In the genomic region with DNA sequence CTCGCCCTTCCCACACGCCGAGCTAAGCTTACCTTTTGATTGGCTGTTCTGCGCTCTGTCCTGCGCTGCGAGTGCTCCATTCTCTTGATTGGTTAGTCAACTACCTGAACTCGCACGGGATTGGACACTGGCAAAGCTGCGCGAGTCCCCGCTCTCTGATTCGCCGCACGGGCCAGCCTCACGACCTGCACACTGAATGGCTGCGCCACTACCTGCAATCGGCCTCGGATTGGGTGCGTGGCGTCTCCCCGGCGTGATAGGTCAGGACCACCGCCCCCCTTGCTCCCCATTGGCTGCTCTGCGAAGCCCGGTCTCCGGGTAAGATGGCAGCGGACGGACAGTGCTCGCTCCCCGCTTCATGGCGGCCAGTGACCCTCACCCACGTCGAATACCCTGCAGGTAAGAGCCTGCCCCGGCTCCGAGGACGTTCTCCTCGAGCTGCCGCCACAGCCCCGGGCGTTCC, we compare ENCODE assay signal across 8 mouse cellular contexts. TPM values are rescaled to one million over a fixed set of nuclear protein-coding genes. Genes with fewer than 3 reads are reported as not detected.
A peak's percentile ranks its signal among the peaks of the same experiment; 100 is the strongest.
DNase-seq lines count a peak whose midpoint lies in the region; ATAC-seq and TF ChIP-seq lines count a peak whose summit lies in the region.

A gene (plus strand): TSS at position 141 of the 463 bp plus-strand sequence.

- H3K9ac ChIP-seq in forebrain, postnatal 0 days: peak within 1 kb of the TSS; percentile 74
- H3K9ac ChIP-seq in lung, embryonic 15.5 days: peak within 1 kb of the TSS; percentile 77

- no peaks in the 10 kb centered on the region for H3K27me3 ChIP-seq in G1E (ENCODE audit: insufficient read depth, low read length)
- H3K27me3 ChIP-seq in forebrain, postnatal 0 days (ENCODE audit: insufficient read depth, low read length): no peaks in the 10 kb centered on the region
- no peaks in the 10 kb centered on the region for H3K27me3 ChIP-seq in lung, embryonic 15.5 days

- peak; percentile 96 for ATAC-seq in G1E (ENCODE audit: extremely low read depth, insufficient number of reproducible peaks, low FRiP score, poor library complexity, severe bottlenecking)
- peak; percentile 99 for ATAC-seq in forebrain, postnatal 0 days
- ATAC-seq in lung, embryonic 15.5 days (ENCODE audit: borderline replicate concordance, extremely low read depth, low FRiP score, low TSS enrichment): peak; percentile 96

- peaks cover 65% of the 10 kb centered on the region for H3K4me1 ChIP-seq in G1E (ENCODE audit: insufficient read depth, low read depth, low read length)
- peaks cover 9% of the 10 kb centered on the region for H3K4me1 ChIP-seq in forebrain, postnatal 0 days (ENCODE audit: insufficient read depth)
- H3K4me1 ChIP-seq in lung, embryonic 15.5 days: peaks cover 17% of the 10 kb centered on the region

- peak within 1 kb of the TSS; percentile 98 for H3K4me2 ChIP-seq in forebrain, postnatal 0 days (ENCODE audit: low read depth)
- peak within 1 kb of the TSS; percentile 89 for H3K4me2 ChIP-seq in lung, embryonic 15.5 days

- TF ChIP-seq CTCF in G1E (IDR thresholded peaks at IDR 0.05; ENCODE audit: low read depth, low read length): no peak
- peak; percentile 12; the same call in 1 of the 2 replicates for TF ChIP-seq CTCF in forebrain, postnatal 0 days (IDR thresholded peaks at IDR 0.05; ENCODE audit: low read depth)

- H3K36me3 ChIP-seq in G1E (replicated peaks): peaks cover 41% of the 10 kb centered on the region
- peaks cover 22% of the 10 kb centered on the region for H3K36me3 ChIP-seq in forebrain, postnatal 0 days (ENCODE audit: insufficient read depth)
- peaks cover 7% of the 10 kb centered on the region; the same call in 1 of the 2 replicates for H3K36me3 ChIP-seq in lung, embryonic 15.5 days

- no peaks in the 10 kb centered on the region for H3K9me3 ChIP-seq in G1E (replicated peaks)
- H3K9me3 ChIP-seq in forebrain, postnatal 0 days (ENCODE audit: low read length): no peaks in the 10 kb centered on the region
- no peaks in the 10 kb centered on the region for H3K9me3 ChIP-seq in lung, embryonic 15.5 days

- H3K27ac ChIP-seq in forebrain, postnatal 0 days (ENCODE audit: low read depth, low read length): peak within 1 kb of the TSS; percentile 93
- peak within 1 kb of the TSS; percentile 93 for H3K27ac ChIP-seq in lung, embryonic 15.5 days

- peak; percentile 100 for DNase-seq in G1E (ENCODE audit: low spot score)
- peak; percentile 94 to 98 for DNase-seq in cerebellum, adult 18-20 months
- peak; percentile 99 for DNase-seq in forebrain, postnatal 0 days
- peak; percentile 96 for DNase-seq in heart, postnatal 4 days
- DNase-seq in layer of hippocampus, adult 8-10 months (ENCODE audit: low spot score in 2 of 2): peak; percentile 99
- DNase-seq in ovary, adult 18-20 months (ENCODE audit: low spot score): peak; percentile 97
- DNase-seq in thymus, postnatal 0 days (ENCODE audit: low spot score): peak; percentile 98

- H3K4me3 ChIP-seq in G1E (ENCODE audit: low read depth, low read length): peak within 1 kb of the TSS; percentile 88
- peak within 1 kb of the TSS; percentile 85 for H3K4me3 ChIP-seq in forebrain, postnatal 0 days (ENCODE audit: low read depth, low read length)
- H3K4me3 ChIP-seq in lung, embryonic 15.5 days: peak within 1 kb of the TSS; percentile 83

- 2% methylated on average over 40 of the region's 40 CpGs for WGBS in forebrain, postnatal 0 days
- under 1% methylated on average over 40 of the region's 40 CpGs for WGBS in lung, embryonic 15.5 days

RNA-seq across cellular contexts. Expression of the gene that starts here (rescaled TPM):
- total RNA-seq in G1E (2014; fragmentation: Nextera tagmentation) (16.0 and 17.3 TPM in 2 replicates), G1E (2017) (23.2 and 25.0 TPM in 2 replicates)
- 25.8 and 28.0 TPM in 2 replicates for polyA plus RNA-seq in G1E (2012)
- total RNA-seq in forebrain, postnatal 0 days (2014; rRNA removed): 52.2 and 92.4 TPM in 2 replicates
- 40.1 and 44.7 TPM in 2 replicates for polyA plus RNA-seq in forebrain, postnatal 0 days (2015; fragmentation: Nextera tagmentation; extraction: Ambion mirVana)
- 10 to 100 TPM; 14.2 to 14.6 TPM for total RNA-seq in heart, postnatal 4 days (2021)
- total RNA-seq in layer of hippocampus, adult 8-10 months (2022): 10 to 100 TPM; 23.2 to 30.7 (median 25.1) TPM
- polyA plus RNA-seq in lung, embryonic 15.5 days (2015; fragmentation: Nextera tagmentation; extraction: Ambion mirVana): 37.7 and 46.9 TPM in 2 replicates
- 27.8 and 28.1 TPM in 2 replicates for polyA plus RNA-seq in thymus, postnatal 0 days (2015; fragmentation: Nextera tagmentation; extraction: Ambion mirVana)

Comparison
In these comparisons a context has a peak if more than half of its experiments do, and no peak if none do; other contexts are left out.
1. Peak in every context shown above with its lines: DNase-seq, ATAC-seq, H3K4me3 ChIP-seq and H3K27ac ChIP-seq.